Mouse (Mus musculus) testis, adult 2 months (tissue): Measurements from ENCODE around the gene Prdm13.

Experiments used
- CTCF ChIP-seq: fragments of 200-500 bp; IDR thresholded peaks from 2 replicates; pipeline ENCODE4 v1.5.1; 2012; ENCODE audit warnings: low read depth, mild to moderate bottlenecking, inconsistent platforms, low read length, moderate library complexity; ENCODE audit not compliant: control insufficient read depth, insufficient read depth, insufficient replicate concordance
- POLR2A ChIP-seq: fragments of 200-500 bp; IDR thresholded peaks from 2 replicates; pipeline ENCODE4 v1.6.1; 2012; ENCODE audit warnings: low read depth, mild to moderate bottlenecking, inconsistent platforms, low read length, moderate library complexity; ENCODE audit not compliant: control insufficient read depth

- TF ChIP-seq CTCF (no peak), POLR2A (no peak)
Observed at GRCm38 (mm10) chr4:21679624-21680480, 5.9 kb downstream of the Prdm13 start.
